8 mouse cellular contexts compared by ENCODE assay signal in genomic region chr7:38106711-38107311, GRCm38 (mm10). TPM values are rescaled to one million over a fixed set of nuclear protein-coding genes. Genes with fewer than 3 reads are reported as not detected.
DNase-seq lines count a peak whose midpoint lies in the region; ATAC-seq lines count a peak whose summit lies in the region.

No protein-coding gene starts in this region.

- no peaks in the 10 kb centered on the region for H3K9me3 ChIP-seq in heart, embryonic 10.5 days
- H3K9me3 ChIP-seq in embryonic facial prominence, embryonic 15.5 days (replicated peaks), result no peaks in the 10 kb centered on the region
- no peaks in the 10 kb centered on the region for H3K9me3 ChIP-seq in hindbrain, embryonic 12.5 days (replicated peaks)
- no peaks in the 10 kb centered on the region for H3K9me3 ChIP-seq in limb, embryonic 10.5 days (replicated peaks)
- H3K9me3 ChIP-seq in midbrain, embryonic 15.5 days, result no peaks in the 10 kb centered on the region

- H3K4me3 ChIP-seq in heart, embryonic 10.5 days, result peak overlapping the region; percentile 93
- H3K4me3 ChIP-seq in embryonic facial prominence, embryonic 15.5 days (replicated peaks), result peak overlapping the region; percentile 83
- H3K4me3 ChIP-seq in hindbrain, embryonic 12.5 days, result peak overlapping the region; percentile 76
- H3K4me3 ChIP-seq in limb, embryonic 10.5 days, result peak overlapping the region; percentile 89
- H3K4me3 ChIP-seq in midbrain, embryonic 15.5 days, result peak overlapping the region; percentile 55

- no peaks in the 10 kb centered on the region for H3K27me3 ChIP-seq in heart, embryonic 10.5 days (ENCODE audit: insufficient read depth, poor library complexity, severe bottlenecking)
- no peaks in the 10 kb centered on the region for H3K27me3 ChIP-seq in embryonic facial prominence, embryonic 15.5 days
- no peaks in the 10 kb centered on the region for H3K27me3 ChIP-seq in hindbrain, embryonic 12.5 days
- no peaks in the 10 kb centered on the region for H3K27me3 ChIP-seq in limb, embryonic 10.5 days (ENCODE audit: low read depth, poor library complexity, severe bottlenecking)
- 0 out of 2 replicates have a peak, but pooled peaks cover 3% of the 10 kb centered on the region for H3K27me3 ChIP-seq in midbrain, embryonic 15.5 days (replicated peaks)

- peak overlapping the region; percentile 92 for H3K27ac ChIP-seq in heart, embryonic 10.5 days
- H3K27ac ChIP-seq in embryonic facial prominence, embryonic 15.5 days (replicated peaks), result no peak overlapping the region
- H3K27ac ChIP-seq in hindbrain, embryonic 12.5 days, result 0 out of 2 replicates have a peak overlapping the region, but pooled peaks have one; percentile 44
- peak overlapping the region; percentile 94 for H3K27ac ChIP-seq in limb, embryonic 10.5 days
- H3K27ac ChIP-seq in midbrain, embryonic 15.5 days, result no peak overlapping the region

- peaks cover 31% of the 10 kb centered on the region for H3K36me3 ChIP-seq in heart, embryonic 10.5 days
- peaks cover 7% of the 10 kb centered on the region for H3K36me3 ChIP-seq in embryonic facial prominence, embryonic 15.5 days
- H3K36me3 ChIP-seq in hindbrain, embryonic 12.5 days, result peaks cover 10% of the 10 kb centered on the region
- peaks cover 38% of the 10 kb centered on the region for H3K36me3 ChIP-seq in limb, embryonic 10.5 days
- no peaks in the 10 kb centered on the region for H3K36me3 ChIP-seq in midbrain, embryonic 15.5 days (replicated peaks)

- under 1% methylated on average over 47 of the region's 47 CpGs for WGBS in heart, embryonic 10.5 days
- 0% methylated on average over 45 of the region's 47 CpGs for WGBS in embryonic facial prominence, embryonic 15.5 days
- WGBS in hindbrain, embryonic 12.5 days, result under 1% methylated on average over 46 of the region's 47 CpGs
- 3% methylated on average over 47 of the region's 47 CpGs for WGBS in limb, embryonic 10.5 days
- WGBS in midbrain, embryonic 15.5 days, result under 1% methylated on average over 47 of the region's 47 CpGs

- H3K4me2 ChIP-seq in embryonic facial prominence, embryonic 15.5 days (replicated peaks), result peak overlapping the region; percentile 96
- peak overlapping the region; percentile 94 for H3K4me2 ChIP-seq in hindbrain, embryonic 12.5 days (replicated peaks)
- H3K4me2 ChIP-seq in midbrain, embryonic 15.5 days, result peak overlapping the region; percentile 93

- DNase-seq in heart, embryonic 10.5 days (ENCODE audit: low spot score), result peak; percentile 78
- no peak for DNase-seq in heart, adult 9 months (ENCODE audit: low spot score in 2 of 2)
- DNase-seq in adrenal gland, postnatal 14 days, result peak; percentile 68
- DNase-seq in limb, embryonic 10.5 days (ENCODE audit: low spot score), result peak; percentile 74
- DNase-seq in testis, postnatal 14 days (ENCODE audit: low spot score), result peak; percentile 69

- H3K4me1 ChIP-seq in heart, embryonic 10.5 days, result peaks cover 23% of the 10 kb centered on the region
- H3K4me1 ChIP-seq in embryonic facial prominence, embryonic 15.5 days, result peaks cover 19% of the 10 kb centered on the region; the same call in 1 of the 2 replicates
- H3K4me1 ChIP-seq in hindbrain, embryonic 12.5 days, result peaks cover 13% of the 10 kb centered on the region
- peaks cover 50% of the 10 kb centered on the region for H3K4me1 ChIP-seq in limb, embryonic 10.5 days
- H3K4me1 ChIP-seq in midbrain, embryonic 15.5 days, result peaks cover 12% of the 10 kb centered on the region; the same call in 1 of the 2 replicates

- peak; percentile 17; the same call in 1 of the 2 replicates for ATAC-seq in embryonic facial prominence, embryonic 15.5 days (ENCODE audit: insufficient number of reproducible peaks, low FRiP score, low TSS enrichment, low read depth)
- peak; percentile 54 for ATAC-seq in hindbrain, embryonic 12.5 days (ENCODE audit: low FRiP score)
- peak; percentile 63 for ATAC-seq in midbrain, embryonic 15.5 days (replicated peaks)

- H3K9ac ChIP-seq in embryonic facial prominence, embryonic 15.5 days, result peak overlapping the region; percentile 69
- H3K9ac ChIP-seq in hindbrain, embryonic 12.5 days, result peak overlapping the region; percentile 79
- peak overlapping the region; percentile 58 for H3K9ac ChIP-seq in midbrain, embryonic 15.5 days

RNA-seq across cellular contexts. Expression of gene Ccne1, which starts 0.5 kb away (rescaled TPM):
- polyA plus RNA-seq in heart, embryonic 10.5 days (2016; fragmentation: Nextera tagmentation; extraction: Ambion mirVana), result 73.7 and 94.9 TPM in 2 replicates
- total RNA-seq in adrenal gland, postnatal 14 days (2021), result 10.6 and 10.8 TPM in 2 replicates
- polyA plus RNA-seq in embryonic facial prominence, embryonic 15.5 days (2015; fragmentation: Nextera tagmentation; extraction: Ambion mirVana), result 59.9 and 62.3 TPM in 2 replicates
- 36.1 and 36.7 TPM in 2 replicates for polyA plus RNA-seq in hindbrain, embryonic 12.5 days (2016; fragmentation: Nextera tagmentation; extraction: Ambion mirVana)
- polyA plus RNA-seq in limb, embryonic 10.5 days (2016; fragmentation: Nextera tagmentation; extraction: Ambion mirVana), result 158 and 194 TPM in 2 replicates
- 11.6 and 13.2 TPM in 2 replicates for polyA plus RNA-seq in midbrain, embryonic 15.5 days (2015; fragmentation: Nextera tagmentation; extraction: Ambion mirVana)

Comparison
In these comparisons a context has a peak if more than half of its experiments do, and no peak if none do; other contexts are left out.
1. DNase-seq: peak in heart, embryonic 10.5 days (single experiment), adrenal gland, postnatal 14 days (single experiment), limb, embryonic 10.5 days (single experiment) and testis, postnatal 14 days (single experiment); none in heart, adult 9 months (0 of 2).
2. H3K27ac ChIP-seq: peak in heart, embryonic 10.5 days (single experiment), hindbrain, embryonic 12.5 days (single experiment) and limb, embryonic 10.5 days (single experiment); none in embryonic facial prominence, embryonic 15.5 days (single experiment) and midbrain, embryonic 15.5 days (single experiment).
3. Peak in every context shown above with its lines, with median percentiles within 50 percentile points of each other: H3K4me3 ChIP-seq, ATAC-seq, H3K4me2 ChIP-seq and H3K9ac ChIP-seq.